Mouse (Mus musculus) yolk sac, embryonic 10.5 days (tissue): Measurements from ENCODE around the gene Serpinb9g.
"Not testable (repeated sequence)": the region's sequence is repeated elsewhere in the genome, so short reads cannot be mapped to it uniquely, and the experiment has no call there.

ENCODE experiments used
- DNase-seq: peaks from one replicate; pipeline ENCODE4 v3.0.0-alpha.2; 2017; ENCODE audit warnings: low spot score

The Serpinb9g gene

GRCm38 (mm10) chr13:33484490-33484889 lies at the start of gene Serpinb9g:
Gene Serpinb9g (plus strand): TSS chr13:33484790.
- not testable (repeated sequence) for DNase-seq

- DNase-seq = not testable (repeated sequence)
Measured at GRCm38 (mm10) chr13:33483872-33484271, 718 bp upstream of the Serpinb9g start.

DNA sequence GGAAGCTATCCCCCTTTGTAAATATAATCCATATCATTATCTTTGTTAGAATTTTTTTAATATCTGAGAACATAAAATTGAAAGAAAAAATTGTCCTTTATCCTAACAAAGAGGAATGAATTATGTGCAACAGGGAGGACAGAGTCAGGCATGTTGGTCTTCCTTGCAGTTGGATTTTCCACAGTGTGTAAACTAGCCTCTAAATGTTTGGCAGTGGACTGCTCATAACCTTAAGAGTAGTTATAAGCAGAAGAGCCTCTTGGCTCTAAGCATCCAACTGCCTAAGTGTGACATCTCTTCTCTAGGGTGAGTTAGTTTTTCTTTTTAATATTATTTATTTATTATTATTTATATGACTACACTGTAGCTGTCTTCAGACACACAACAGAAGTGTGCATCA lies 40.0 kb downstream of the Serpinb9g start:
- DNase-seq = no peak

GRCm38 (mm10) chr13:33532814-33533213 lies 48.2 kb downstream of the Serpinb9g start:
- no peak for DNase-seq
